Mouse (Mus musculus): ENCODE results near the gene Tmem139. TPM values are rescaled to one million over a fixed set of nuclear protein-coding genes. Genes with fewer than 3 reads are reported as not detected.
A peak's percentile ranks its signal among the peaks of the same experiment; 100 is the strongest.

Tmem139 gene
- polyA plus RNA-seq, 1 experiment from 2014 or later = 6.7 TPM

- H3K9ac ChIP-seq (ENCODE audit: low read length) = peak overlapping the region; percentile 96
- WGBS = 0% methylated on average over 21 of the region's 21 CpGs
- peaks cover 27% of the 10 kb centered on the region for H3K36me3 ChIP-seq (ENCODE audit: control insufficient read depth, insufficient read depth, low read length)
- H3K27ac ChIP-seq (ENCODE audit: low read length) = peak overlapping the region; percentile 84
- H3K9me3 ChIP-seq (ENCODE audit: control insufficient read depth, low read length) = no peaks in the 10 kb centered on the region
- ATAC-seq (ENCODE audit: low read depth) = no peak
- H3K4me2 ChIP-seq (ENCODE audit: low read depth, low read length) = peak overlapping the region; percentile 76
- H3K4me3 ChIP-seq (ENCODE audit: low read length) = peak overlapping the region; percentile 89
- H3K27me3 ChIP-seq (ENCODE audit: control insufficient read depth, insufficient read depth, low read depth, low read length) = no peaks in the 10 kb centered on the region
- peaks cover 6% of the 10 kb centered on the region for H3K4me1 ChIP-seq (replicated peaks; ENCODE audit: control insufficient read depth, insufficient read depth, low read length)
Observed at GRCm38 (mm10) chr6:42265391-42266330, 3.9 kb downstream of the Tmem139 start.

- Histone ChIP-seq H3K9me3 (ENCODE audit: control insufficient read depth, low read length) (no peaks in the 10 kb centered on the region), H3K4me2 (ENCODE audit: low read depth, low read length) (no peak overlapping the region), H3K4me1 (replicated peaks; ENCODE audit: control insufficient read depth, insufficient read depth, low read length) (peaks cover 3% of the 10 kb centered on the region; the same call in 1 of the 2 replicates), H3K27ac (ENCODE audit: low read length) (no peak overlapping the region), H3K4me3 (ENCODE audit: low read length) (no peak overlapping the region), H3K36me3 (ENCODE audit: control insufficient read depth, insufficient read depth, low read length) (peaks cover 52% of the 10 kb centered on the region), H3K9ac (ENCODE audit: low read length) (no peak overlapping the region), H3K27me3 (ENCODE audit: control insufficient read depth, insufficient read depth, low read depth, low read length) (no peaks in the 10 kb centered on the region)
- ATAC-seq (ENCODE audit: low read depth) = no peak
Observed at GRCm38 (mm10) chr6:42270817-42271216, 9.0 kb downstream of the Tmem139 start.

- no peak overlapping the region for H3K9ac ChIP-seq (ENCODE audit: low read length)
- no peak overlapping the region for H3K27ac ChIP-seq (ENCODE audit: low read length)
- WGBS = 38% methylated on average over 2 of the region's 2 CpGs
- peaks cover 50% of the 10 kb centered on the region for H3K36me3 ChIP-seq (ENCODE audit: control insufficient read depth, insufficient read depth, low read length)
- H3K9me3 ChIP-seq (ENCODE audit: control insufficient read depth, low read length) = no peaks in the 10 kb centered on the region
- no peak overlapping the region for H3K4me2 ChIP-seq (ENCODE audit: low read depth, low read length)
- H3K4me1 ChIP-seq (replicated peaks; ENCODE audit: control insufficient read depth, insufficient read depth, low read length) = no peaks in the 10 kb centered on the region
- ATAC-seq (ENCODE audit: low read depth) = no peak
- H3K27me3 ChIP-seq (ENCODE audit: control insufficient read depth, insufficient read depth, low read depth, low read length) = no peaks in the 10 kb centered on the region
- no peak overlapping the region for H3K4me3 ChIP-seq (ENCODE audit: low read length)
Observed at GRCm38 (mm10) chr6:42276151-42276550, 14.4 kb downstream of the Tmem139 start.

GRCm38 (mm10) chr6:42282865-42283528 is 21.2 kb downstream of the Tmem139 start:
- Histone ChIP-seq H3K36me3 (ENCODE audit: control insufficient read depth, insufficient read depth, low read length) (peaks cover 23% of the 10 kb centered on the region), H3K4me2 (ENCODE audit: low read depth, low read length) (no peak overlapping the region), H3K27ac (ENCODE audit: low read length) (no peak overlapping the region), H3K27me3 (ENCODE audit: control insufficient read depth, insufficient read depth, low read depth, low read length) (no peaks in the 10 kb centered on the region), H3K9ac (ENCODE audit: low read length) (no peak overlapping the region), H3K4me1 (replicated peaks; ENCODE audit: control insufficient read depth, insufficient read depth, low read length) (no peaks in the 10 kb centered on the region), H3K9me3 (ENCODE audit: control insufficient read depth, low read length) (no peaks in the 10 kb centered on the region), H3K4me3 (ENCODE audit: low read length) (no peak overlapping the region)
- ATAC-seq (ENCODE audit: low read depth) = no peak
- WGBS = 71% methylated on average over 5 of the region's 5 CpGs

- Histone ChIP-seq H3K4me3 (ENCODE audit: low read length) (no peak within 1 kb of the TSS), H3K9ac (ENCODE audit: low read length) (no peak within 1 kb of the TSS), H3K4me1 (replicated peaks; ENCODE audit: control insufficient read depth, insufficient read depth, low read length) (no peaks in the 10 kb centered on the region), H3K36me3 (ENCODE audit: control insufficient read depth, insufficient read depth, low read length) (peaks cover 9% of the 10 kb centered on the region), H3K27me3 (ENCODE audit: control insufficient read depth, insufficient read depth, low read depth, low read length) (no peaks in the 10 kb centered on the region), H3K4me2 (ENCODE audit: low read depth, low read length) (no peak within 1 kb of the TSS), H3K9me3 (ENCODE audit: control insufficient read depth, low read length) (no peaks in the 10 kb centered on the region), H3K27ac (ENCODE audit: low read length) (no peak within 1 kb of the TSS)
- ATAC-seq (ENCODE audit: low read depth) = no peak
- WGBS = 61% methylated on average over 5 of the region's 5 CpGs
Observed at GRCm38 (mm10) chr6:42286448-42286847, 24.7 kb downstream of the Tmem139 start, which contains the start of gene Clcn1. Gene Clcn1 (plus strand): TSS chr6:42286685.

GRCm38 (mm10) chr6:42287562-42287961 is 25.8 kb downstream of the Tmem139 start:
- no peaks in the 10 kb centered on the region; the same call in 1 of the 2 replicates for H3K36me3 ChIP-seq (ENCODE audit: control insufficient read depth, insufficient read depth, low read length)
- ATAC-seq (ENCODE audit: low read depth) = no peak
- H3K9me3 ChIP-seq (ENCODE audit: control insufficient read depth, low read length) = no peaks in the 10 kb centered on the region
- H3K27me3 ChIP-seq (ENCODE audit: control insufficient read depth, insufficient read depth, low read depth, low read length) = no peaks in the 10 kb centered on the region
- no peak overlapping the region for H3K27ac ChIP-seq (ENCODE audit: low read length)
- H3K4me1 ChIP-seq (replicated peaks; ENCODE audit: control insufficient read depth, insufficient read depth, low read length) = no peaks in the 10 kb centered on the region
- no peak overlapping the region for H3K4me3 ChIP-seq (ENCODE audit: low read length)
- no peak overlapping the region for H3K4me2 ChIP-seq (ENCODE audit: low read depth, low read length)
- no peak overlapping the region for H3K9ac ChIP-seq (ENCODE audit: low read length)

- Histone ChIP-seq H3K27ac (ENCODE audit: low read length) (no peak overlapping the region), H3K4me1 (replicated peaks; ENCODE audit: control insufficient read depth, insufficient read depth, low read length) (no peaks in the 10 kb centered on the region), H3K36me3 (ENCODE audit: control insufficient read depth, insufficient read depth, low read length) (no peaks in the 10 kb centered on the region), H3K27me3 (ENCODE audit: control insufficient read depth, insufficient read depth, low read depth, low read length) (no peaks in the 10 kb centered on the region), H3K4me2 (ENCODE audit: low read depth, low read length) (no peak overlapping the region), H3K9me3 (ENCODE audit: control insufficient read depth, low read length) (no peaks in the 10 kb centered on the region), H3K4me3 (ENCODE audit: low read length) (no peak overlapping the region), H3K9ac (ENCODE audit: low read length) (no peak overlapping the region)
- ATAC-seq (ENCODE audit: low read depth) = no peak
- 83% methylated on average over 6 of the region's 6 CpGs for WGBS
Observed at GRCm38 (mm10) chr6:42293327-42293726, 31.6 kb downstream of the Tmem139 start.

- H3K27ac ChIP-seq (ENCODE audit: low read length) = no peak overlapping the region
- no peak overlapping the region for H3K4me2 ChIP-seq (ENCODE audit: low read depth, low read length)
- H3K36me3 ChIP-seq (ENCODE audit: control insufficient read depth, insufficient read depth, low read length) = no peaks in the 10 kb centered on the region
- ATAC-seq (ENCODE audit: low read depth) = no peak
- H3K27me3 ChIP-seq (ENCODE audit: control insufficient read depth, insufficient read depth, low read depth, low read length) = no peaks in the 10 kb centered on the region
- H3K9me3 ChIP-seq (ENCODE audit: control insufficient read depth, low read length) = no peaks in the 10 kb centered on the region
- H3K4me1 ChIP-seq (replicated peaks; ENCODE audit: control insufficient read depth, insufficient read depth, low read length) = no peaks in the 10 kb centered on the region
- 69% methylated on average over 3 of the region's 3 CpGs for WGBS
- H3K4me3 ChIP-seq (ENCODE audit: low read length) = no peak overlapping the region
- H3K9ac ChIP-seq (ENCODE audit: low read length) = no peak overlapping the region
Observed at GRCm38 (mm10) chr6:42295549-42296094, 33.9 kb downstream of the Tmem139 start.

- H3K27ac ChIP-seq (ENCODE audit: low read length) = no peak overlapping the region
- no peak overlapping the region for H3K9ac ChIP-seq (ENCODE audit: low read length)
- H3K4me2 ChIP-seq (ENCODE audit: low read depth, low read length) = no peak overlapping the region
- no peak overlapping the region for H3K4me3 ChIP-seq (ENCODE audit: low read length)
- H3K9me3 ChIP-seq (ENCODE audit: control insufficient read depth, low read length) = no peaks in the 10 kb centered on the region
- H3K4me1 ChIP-seq (replicated peaks; ENCODE audit: control insufficient read depth, insufficient read depth, low read length) = no peaks in the 10 kb centered on the region
- WGBS = 91% methylated on average over 5 of the region's 5 CpGs
- H3K36me3 ChIP-seq (ENCODE audit: control insufficient read depth, insufficient read depth, low read length) = no peaks in the 10 kb centered on the region
- ATAC-seq (ENCODE audit: low read depth) = no peak
- no peaks in the 10 kb centered on the region for H3K27me3 ChIP-seq (ENCODE audit: control insufficient read depth, insufficient read depth, low read depth, low read length)
Observed at GRCm38 (mm10) chr6:42299362-42299761, 37.6 kb downstream of the Tmem139 start.

All from lung, embryonic 16.5 days (tissue).